26 mouse cellular contexts compared by ENCODE assay signal in genomic region chr6:120343992-120344391, GRCm38 (mm10). TPM values are rescaled to one million over a fixed set of nuclear protein-coding genes. Genes with fewer than 3 reads are reported as not detected.
DNase-seq lines count a peak whose midpoint lies in the region; ATAC-seq and TF ChIP-seq lines count a peak whose summit lies in the region.
"Had no signal": no experiment of that assay in that cellular context is flagged by ENCODE, and none has a peak within 500 bp of the region (broad histone marks: within the 10 kb centered on the region; RNA-seq: fewer than 3 reads in every experiment).

No protein-coding gene starts in this region.

- H3K36me3 ChIP-seq in embryonic facial prominence, embryonic 14.5 days (ENCODE audit: control insufficient read depth, insufficient read depth, low read length) = peaks cover 70% of the 10 kb centered on the region
- peaks cover 98% of the 10 kb centered on the region for H3K36me3 ChIP-seq in embryonic facial prominence, embryonic 10.5 days (replicated peaks)
- H3K36me3 ChIP-seq in forebrain, embryonic 14.5 days (ENCODE audit: control insufficient read depth, insufficient read depth, low read length) = peaks cover 55% of the 10 kb centered on the region
- H3K36me3 ChIP-seq in forebrain, embryonic 12.5 days (replicated peaks) = peaks cover 75% of the 10 kb centered on the region
- peaks cover 8% of the 10 kb centered on the region; the same call in 1 of the 2 replicates for H3K36me3 ChIP-seq in forebrain, postnatal 0 days (ENCODE audit: insufficient read depth)
- H3K36me3 ChIP-seq in forebrain, embryonic 11.5 days (ENCODE audit: control insufficient read depth, insufficient read depth, low read length) = peaks cover 7% of the 10 kb centered on the region; the same call in 1 of the 2 replicates
- H3K36me3 ChIP-seq in kidney, adult 2 months (ENCODE audit: control insufficient read depth, insufficient read depth, low read length) = peaks cover 1% of the 10 kb centered on the region

- no peak overlapping the region for H3K4me3 ChIP-seq in embryonic facial prominence, embryonic 14.5 days (ENCODE audit: low read depth, low read length)
- no peak overlapping the region for H3K4me3 ChIP-seq in embryonic facial prominence, embryonic 10.5 days
- no peak overlapping the region for H3K4me3 ChIP-seq in forebrain, embryonic 14.5 days (ENCODE audit: low read depth, low read length)
- H3K4me3 ChIP-seq in forebrain, embryonic 12.5 days (replicated peaks) = no peak overlapping the region
- H3K4me3 ChIP-seq in forebrain, postnatal 0 days (ENCODE audit: low read depth, low read length) = no peak overlapping the region
- H3K4me3 ChIP-seq in forebrain, embryonic 11.5 days (ENCODE audit: low read depth, low read length) = no peak overlapping the region
- no peak overlapping the region for H3K4me3 ChIP-seq in kidney, adult 2 months (ENCODE audit: insufficient read depth, low read depth, low read length)
- H3K4me3 ChIP-seq: embryonic facial prominence, embryonic 12.5 days; embryonic facial prominence, embryonic 15.5 days; erythroblast, embryonic 14.5 days; gastrocnemius, adult 2 months had no signal

- H3K4me1 ChIP-seq in embryonic facial prominence, embryonic 14.5 days (ENCODE audit: control insufficient read depth, insufficient read depth, low read length) = no peaks in the 10 kb centered on the region
- H3K4me1 ChIP-seq in embryonic facial prominence, embryonic 10.5 days = no peaks in the 10 kb centered on the region
- no peaks in the 10 kb centered on the region for H3K4me1 ChIP-seq in forebrain, embryonic 14.5 days (ENCODE audit: control insufficient read depth, insufficient read depth, low read length)
- H3K4me1 ChIP-seq in forebrain, embryonic 12.5 days = no peaks in the 10 kb centered on the region
- H3K4me1 ChIP-seq in forebrain, postnatal 0 days (ENCODE audit: insufficient read depth) = no peaks in the 10 kb centered on the region
- H3K4me1 ChIP-seq in forebrain, embryonic 11.5 days (replicated peaks; ENCODE audit: control insufficient read depth, insufficient read depth, low read length) = no peaks in the 10 kb centered on the region
- H3K4me1 ChIP-seq in kidney, adult 2 months (ENCODE audit: control insufficient read depth, insufficient read depth, low read length) = no peaks in the 10 kb centered on the region
- H3K4me1 ChIP-seq: embryonic facial prominence, embryonic 12.5 days; embryonic facial prominence, embryonic 15.5 days had no signal

- H3K9ac ChIP-seq in embryonic facial prominence, embryonic 14.5 days (ENCODE audit: low read depth, low read length) = no peak overlapping the region
- H3K9ac ChIP-seq in forebrain, embryonic 14.5 days (ENCODE audit: low read length) = no peak overlapping the region
- H3K9ac ChIP-seq in forebrain, embryonic 12.5 days = no peak overlapping the region
- no peak overlapping the region for H3K9ac ChIP-seq in forebrain, postnatal 0 days
- no peak overlapping the region for H3K9ac ChIP-seq in forebrain, embryonic 11.5 days (ENCODE audit: low read length)
- H3K9ac ChIP-seq: embryonic facial prominence, embryonic 12.5 days; embryonic facial prominence, embryonic 15.5 days had no signal

- H3K27me3 ChIP-seq in embryonic facial prominence, embryonic 14.5 days (replicated peaks; ENCODE audit: control insufficient read depth, insufficient read depth, low read length) = no peaks in the 10 kb centered on the region
- no peaks in the 10 kb centered on the region for H3K27me3 ChIP-seq in embryonic facial prominence, embryonic 10.5 days (replicated peaks; ENCODE audit: low read depth, poor library complexity, severe bottlenecking)
- H3K27me3 ChIP-seq in forebrain, embryonic 14.5 days (replicated peaks; ENCODE audit: control insufficient read depth, insufficient read depth, low read length) = no peaks in the 10 kb centered on the region
- no peaks in the 10 kb centered on the region for H3K27me3 ChIP-seq in forebrain, embryonic 12.5 days
- no peaks in the 10 kb centered on the region for H3K27me3 ChIP-seq in forebrain, postnatal 0 days (ENCODE audit: insufficient read depth, low read length)
- no peaks in the 10 kb centered on the region for H3K27me3 ChIP-seq in forebrain, embryonic 11.5 days (ENCODE audit: control insufficient read depth, insufficient read depth, low read length)
- no peaks in the 10 kb centered on the region for H3K27me3 ChIP-seq in kidney, adult 2 months (replicated peaks; ENCODE audit: control insufficient read depth, insufficient read depth, low read length)
- H3K27me3 ChIP-seq: CH12.LX; embryonic facial prominence, embryonic 12.5 days; embryonic facial prominence, embryonic 15.5 days had no signal

- DNase-seq in embryonic facial prominence, embryonic 14.5 days (ENCODE audit: low spot score) = peak; percentile 18
- no peak for DNase-seq in embryonic facial prominence, embryonic 10.5 days (ENCODE audit: low spot score)
- DNase-seq in forebrain, embryonic 14.5 days (ENCODE audit: low spot score) = peak; percentile 77
- peak; percentile 15 for DNase-seq in forebrain, postnatal 0 days
- no peak for DNase-seq in forebrain, embryonic 11.5 days (ENCODE audit: low spot score)
- no peak for DNase-seq in kidney, adult 2 months
- DNase-seq: adrenal gland, adult 8-10 months; adrenal gland, postnatal 14 days; adrenal gland, postnatal 36 days; B cell, adult 2 months; cerebellum, adult 11 months; cerebellum, adult 18-20 months; cerebellum, adult 8-10 months; cerebellum, adult 9-11 months; cerebellum, postnatal 14 days; cerebellum, postnatal 36 days; embryo, embryonic 11 days; gastrocnemius, adult 2 months had no signal

- no peak for TF ChIP-seq CTCF in forebrain, postnatal 0 days (IDR thresholded peaks at IDR 0.05; ENCODE audit: low read depth)
- no peak for TF ChIP-seq CTCF in kidney, adult 2 months (conservative IDR thresholded peaks at IDR 0.05; ENCODE audit: insufficient read depth, insufficient read length, low read depth, low read length)

- no peak overlapping the region for H3K27ac ChIP-seq in embryonic facial prominence, embryonic 14.5 days (replicated peaks; ENCODE audit: low read depth, low read length)
- no peak overlapping the region for H3K27ac ChIP-seq in embryonic facial prominence, embryonic 10.5 days (replicated peaks)
- no peak overlapping the region for H3K27ac ChIP-seq in forebrain, embryonic 14.5 days (ENCODE audit: low read depth, low read length)
- no peak overlapping the region for H3K27ac ChIP-seq in forebrain, embryonic 12.5 days
- H3K27ac ChIP-seq in forebrain, postnatal 0 days (ENCODE audit: low read depth, low read length) = no peak overlapping the region
- H3K27ac ChIP-seq in forebrain, embryonic 11.5 days (ENCODE audit: low read depth, low read length) = no peak overlapping the region
- H3K27ac ChIP-seq in kidney, adult 2 months (ENCODE audit: insufficient read depth, low read depth, low read length) = no peak overlapping the region
- H3K27ac ChIP-seq: embryonic facial prominence, embryonic 12.5 days; embryonic facial prominence, embryonic 15.5 days; gastrocnemius, adult 2 months had no signal

- H3K4me2 ChIP-seq in embryonic facial prominence, embryonic 14.5 days (ENCODE audit: low read depth, low read length) = no peak overlapping the region
- no peak overlapping the region for H3K4me2 ChIP-seq in forebrain, embryonic 14.5 days (ENCODE audit: low read length)
- H3K4me2 ChIP-seq in forebrain, embryonic 12.5 days = no peak overlapping the region
- no peak overlapping the region for H3K4me2 ChIP-seq in forebrain, postnatal 0 days (ENCODE audit: low read depth)
- H3K4me2 ChIP-seq in forebrain, embryonic 11.5 days (ENCODE audit: low read depth, low read length, severe bottlenecking) = no peak overlapping the region
- H3K4me2 ChIP-seq: embryonic facial prominence, embryonic 12.5 days; embryonic facial prominence, embryonic 15.5 days had no signal

- no peaks in the 10 kb centered on the region for H3K9me3 ChIP-seq in embryonic facial prominence, embryonic 14.5 days (ENCODE audit: control insufficient read depth, low read length)
- no peaks in the 10 kb centered on the region for H3K9me3 ChIP-seq in embryonic facial prominence, embryonic 10.5 days
- no peaks in the 10 kb centered on the region for H3K9me3 ChIP-seq in forebrain, embryonic 14.5 days (replicated peaks; ENCODE audit: control insufficient read depth, low read length)
- H3K9me3 ChIP-seq in forebrain, embryonic 12.5 days = no peaks in the 10 kb centered on the region
- no peaks in the 10 kb centered on the region for H3K9me3 ChIP-seq in forebrain, postnatal 0 days (ENCODE audit: low read length)
- H3K9me3 ChIP-seq in forebrain, embryonic 11.5 days (ENCODE audit: control insufficient read depth, low read length) = no peaks in the 10 kb centered on the region
- H3K9me3 ChIP-seq: embryonic facial prominence, embryonic 12.5 days; embryonic facial prominence, embryonic 15.5 days; G1E had no signal

- TF ChIP-seq POLR2A in kidney, adult 2 months (IDR thresholded peaks at IDR 0.05; ENCODE audit: low read depth, low read length) = no peak

- ATAC-seq in embryonic facial prominence, embryonic 14.5 days (ENCODE audit: low read depth) = no peak
- peak; percentile 46; the same call in 1 of the 2 replicates for ATAC-seq in forebrain, embryonic 14.5 days
- no peak for ATAC-seq in forebrain, embryonic 12.5 days (ENCODE audit: low FRiP score)
- ATAC-seq in forebrain, postnatal 0 days = no peak
- ATAC-seq in forebrain, embryonic 11.5 days (replicated peaks; ENCODE audit: low FRiP score) = no peak
- ATAC-seq: CD4-positive, CD25-positive, alpha-beta regulatory T cell, adult 4 months had no signal

- 69% methylated on average over 1 of the region's 1 CpGs for WGBS in embryonic facial prominence, embryonic 14.5 days
- 84% methylated on average over 1 of the region's 1 CpGs for WGBS in embryonic facial prominence, embryonic 10.5 days
- 6% methylated on average over 1 of the region's 1 CpGs for WGBS in forebrain, embryonic 14.5 days
- 44% methylated on average over 1 of the region's 1 CpGs for WGBS in forebrain, embryonic 12.5 days
- WGBS in forebrain, postnatal 0 days = 18% methylated on average over 1 of the region's 1 CpGs
- whole genome bisulfite sequencing in forebrain, embryonic 11.5 days = 64% methylated on average over 1 of the region's 1 CpGs
- WGBS in kidney, adult 2 months = 11% methylated on average over 1 of the region's 1 CpGs

RNA-seq across cellular contexts. Expression of gene Kdm5a, which starts 19.9 kb away (rescaled TPM):
- polyA plus RNA-seq in embryonic facial prominence, embryonic 14.5 days (2014; fragmentation: Nextera tagmentation; extraction: Ambion mirVana) = 41.9 and 47.7 TPM in 2 replicates
- 53.5 and 55.3 TPM in 2 replicates for polyA plus RNA-seq in embryonic facial prominence, embryonic 10.5 days (2016; fragmentation: Nextera tagmentation; extraction: Ambion mirVana)
- 41.5 and 46.2 TPM in 2 replicates for polyA plus RNA-seq in forebrain, embryonic 14.5 days (2014; fragmentation: Nextera tagmentation; extraction: Ambion mirVana)
- polyA plus RNA-seq in forebrain, embryonic 12.5 days (2016; fragmentation: Nextera tagmentation; extraction: Ambion mirVana) = 60.6 and 65.3 TPM in 2 replicates
- total RNA-seq in forebrain, postnatal 0 days (2014; rRNA removed) = 29.6 and 44.3 TPM in 2 replicates
- polyA plus RNA-seq in forebrain, postnatal 0 days (2015; fragmentation: Nextera tagmentation; extraction: Ambion mirVana) = 14.0 and 18.0 TPM in 2 replicates
- polyA plus RNA-seq in forebrain, embryonic 11.5 days (2014; fragmentation: Nextera tagmentation; extraction: Ambion mirVana) = 53.8 and 58.6 TPM in 2 replicates
- 3.5 and 4.3 TPM in 2 replicates for polyA plus RNA-seq in kidney, adult 2 months (2012; rRNA removed)

RNA-seq across cellular contexts. Expression of gene Ccdc77, which starts 20.2 kb away (rescaled TPM):
- 17.6 and 22.7 TPM in 2 replicates for polyA plus RNA-seq in embryonic facial prominence, embryonic 14.5 days (2014; fragmentation: Nextera tagmentation; extraction: Ambion mirVana)
- polyA plus RNA-seq in embryonic facial prominence, embryonic 10.5 days (2016; fragmentation: Nextera tagmentation; extraction: Ambion mirVana) = 30.1 and 32.7 TPM in 2 replicates
- 12.3 and 14.5 TPM in 2 replicates for polyA plus RNA-seq in forebrain, embryonic 14.5 days (2014; fragmentation: Nextera tagmentation; extraction: Ambion mirVana)
- 23.9 and 28.3 TPM in 2 replicates for polyA plus RNA-seq in forebrain, embryonic 12.5 days (2016; fragmentation: Nextera tagmentation; extraction: Ambion mirVana)
- total RNA-seq in forebrain, postnatal 0 days (2014; rRNA removed) = 9.8 and 13.5 TPM in 2 replicates
- polyA plus RNA-seq in forebrain, postnatal 0 days (2015; fragmentation: Nextera tagmentation; extraction: Ambion mirVana) = 5.8 and 8.3 TPM in 2 replicates
- 29.2 and 30.2 TPM in 2 replicates for polyA plus RNA-seq in forebrain, embryonic 11.5 days (2014; fragmentation: Nextera tagmentation; extraction: Ambion mirVana)
- polyA plus RNA-seq in kidney, adult 2 months (2012; rRNA removed) = 2.3 and 3.1 TPM in 2 replicates

RNA-seq across cellular contexts. Expression of gene B4galnt3, which starts 49.6 kb away (rescaled TPM):
- polyA plus RNA-seq in embryonic facial prominence, embryonic 14.5 days (2014; fragmentation: Nextera tagmentation; extraction: Ambion mirVana) = 1.1 and 1.3 TPM in 2 replicates
- polyA plus RNA-seq in embryonic facial prominence, embryonic 10.5 days (2016; fragmentation: Nextera tagmentation; extraction: Ambion mirVana) = 0.41 and 0.52 TPM in 2 replicates
- polyA plus RNA-seq in forebrain, embryonic 14.5 days (2014; fragmentation: Nextera tagmentation; extraction: Ambion mirVana) = not detected in 2 replicates
- 0.22 and 0.41 TPM in 2 replicates for polyA plus RNA-seq in forebrain, embryonic 12.5 days (2016; fragmentation: Nextera tagmentation; extraction: Ambion mirVana)
- total RNA-seq in forebrain, postnatal 0 days (2014; rRNA removed) = 0.69 and 1.2 TPM in 2 replicates
- 0.05 and 0.16 TPM in 2 replicates for polyA plus RNA-seq in forebrain, postnatal 0 days (2015; fragmentation: Nextera tagmentation; extraction: Ambion mirVana)
- polyA plus RNA-seq in forebrain, embryonic 11.5 days (2014; fragmentation: Nextera tagmentation; extraction: Ambion mirVana) = not detected in 2 replicates
- 28.9 and 35.3 TPM in 2 replicates for polyA plus RNA-seq in kidney, adult 2 months (2012; rRNA removed)
- total RNA-seq: common myeloid progenitor, adult 5-6 weeks; G1E had no signal
- polyA plus RNA-seq: CD4-positive, CD25-positive, alpha-beta regulatory T cell, adult 4 months; G1E had no signal

RNA-seq across cellular contexts. Expression of gene D330020A13Rik, which starts 49.8 kb away (rescaled TPM):
- 0.46 and 0.71 TPM in 2 replicates for polyA plus RNA-seq in embryonic facial prominence, embryonic 14.5 days (2014; fragmentation: Nextera tagmentation; extraction: Ambion mirVana)
- polyA plus RNA-seq in embryonic facial prominence, embryonic 10.5 days (2016; fragmentation: Nextera tagmentation; extraction: Ambion mirVana) = 0.21 and 0.25 TPM in 2 replicates
- not detected in 2 replicates for polyA plus RNA-seq in forebrain, embryonic 14.5 days (2014; fragmentation: Nextera tagmentation; extraction: Ambion mirVana)
- 0.28 TPM in 1 of 2 replicates, not detected in the other for polyA plus RNA-seq in forebrain, embryonic 12.5 days (2016; fragmentation: Nextera tagmentation; extraction: Ambion mirVana)
- not detected in 2 replicates for total RNA-seq in forebrain, postnatal 0 days (2014; rRNA removed)
- 0.18 TPM in 1 of 2 replicates, not detected in the other for polyA plus RNA-seq in forebrain, postnatal 0 days (2015; fragmentation: Nextera tagmentation; extraction: Ambion mirVana)
- polyA plus RNA-seq in forebrain, embryonic 11.5 days (2014; fragmentation: Nextera tagmentation; extraction: Ambion mirVana) = not detected in 2 replicates
- polyA plus RNA-seq in kidney, adult 2 months (2012; rRNA removed) = 0.09 and 0.22 TPM in 2 replicates
- total RNA-seq: adrenal gland, postnatal 14 days; CH12.LX; common myeloid progenitor, adult 5-6 weeks; G1E; gastrocnemius, adult 2 months had no signal
- polyA plus RNA-seq: CD4-positive, CD25-positive, alpha-beta regulatory T cell, adult 4 months; erythroblast, embryonic 14.5 days; G1E had no signal

Comparison
In these comparisons a context has a peak if more than half of its experiments do, and no peak if none do; other contexts are left out.
1. DNase-seq: peak in embryonic facial prominence, embryonic 14.5 days (single experiment), forebrain, embryonic 14.5 days (single experiment) and forebrain, postnatal 0 days (single experiment); none in embryonic facial prominence, embryonic 10.5 days (single experiment), forebrain, embryonic 11.5 days (single experiment) and kidney, adult 2 months (single experiment).
2. RNA of gene B4galnt3, which starts 49.6 kb away (polyA plus RNA-seq): 28.9 to 35.3 TPM in kidney, adult 2 months; 1.1 to 1.3 TPM in embryonic facial prominence, embryonic 14.5 days, 0.41 to 0.52 TPM in embryonic facial prominence, embryonic 10.5 days, 0.22 to 0.41 TPM in forebrain, embryonic 12.5 days, 0.05 to 0.16 TPM in forebrain, postnatal 0 days, not detected in forebrain, embryonic 11.5 days and not detected in forebrain, embryonic 14.5 days; every median in the first group is over 10 times any median in the second.